19 mouse cellular contexts compared by ENCODE assay signal in the genomic region with DNA sequence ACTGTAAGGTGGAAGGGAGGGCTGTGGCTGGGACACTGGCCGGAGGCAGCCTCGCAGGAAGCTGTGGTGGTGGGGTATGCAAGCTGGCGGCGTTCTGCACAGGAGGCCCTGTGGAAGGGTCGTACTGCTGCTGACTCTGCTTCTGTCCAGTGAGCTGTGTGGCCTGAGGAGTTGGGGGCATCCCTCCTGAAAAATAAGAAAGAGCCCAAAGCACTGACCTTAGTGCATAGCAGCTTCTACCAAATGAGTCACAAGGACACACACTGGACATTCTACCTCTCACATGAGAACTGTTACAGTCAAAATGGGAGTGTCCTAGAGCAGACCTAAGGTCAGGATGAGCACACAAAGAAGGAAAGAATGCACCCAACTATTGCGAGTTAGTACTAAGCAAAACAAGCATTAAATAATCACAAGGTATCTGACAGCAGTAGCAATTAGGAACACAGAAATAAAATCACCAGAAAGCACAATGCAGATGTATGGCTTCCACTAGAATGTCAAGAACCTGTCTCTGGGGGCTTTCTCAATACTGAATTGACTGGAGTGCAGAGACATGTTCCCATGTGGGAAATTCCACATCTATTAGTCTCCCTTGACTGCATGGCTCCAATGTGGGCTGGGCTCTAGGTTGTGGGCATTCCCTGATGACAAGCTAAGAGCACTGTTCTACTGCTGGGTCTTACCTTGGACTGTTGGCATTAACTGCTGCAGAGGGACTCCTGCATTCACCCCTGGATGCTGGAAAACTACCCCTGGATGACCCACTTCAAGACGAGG. TPM values are rescaled to one million over a fixed set of nuclear protein-coding genes. Genes with fewer than 3 reads are reported as not detected.
DNase-seq lines count a peak whose midpoint lies in the region.
"Had no signal": no experiment of that assay in that cellular context is flagged by ENCODE, and none has a peak within 500 bp of the region (broad histone marks: within the 10 kb centered on the region; RNA-seq: fewer than 3 reads in every experiment).

No protein-coding gene starts in this region.

- DNase-seq in adrenal gland, adult 18-20 months (ENCODE audit: low spot score in 2 of 2), result peak; percentile 9 to 21
- no peak for DNase-seq in adrenal gland, postnatal 25 days
- peak; percentile 2 for DNase-seq in Muller cell, postnatal 12 days (ENCODE audit: inconsistent ontology term)
- peak; percentile 16 for DNase-seq in adrenal gland, adult 8-10 months
- no peak for DNase-seq in right cerebral cortex, postnatal 14 days
- DNase-seq in left cerebral cortex, adult 9 months (ENCODE audit: low spot score in 2 of 2), result no peak
- no peak for DNase-seq in cerebellum, postnatal 10 days
- DNase-seq: cerebellum, adult 11 months; cerebellum, adult 2 months; cerebellum, adult 9-11 months; cerebellum, postnatal 36 days; embryo, embryonic 11 days; forebrain, postnatal 0 days; gastrocnemius, adult 2 months; gastrocnemius, postnatal 14 days; heart, adult 11 months; heart, postnatal 4 days; kidney, adult 18-20 months; kidney, adult 9 months had no signal

RNA-seq across cellular contexts. Expression of gene Ep400, which starts 30.8 kb away (rescaled TPM):
- 10 to 100 TPM; 66.1 to 82.2 TPM for total RNA-seq in adrenal gland, adult 18-20 months (2021)
- total RNA-seq in adrenal gland, postnatal 25 days (2021), result 64.8 and 96.4 TPM in 2 replicates
- total RNA-seq in adrenal gland, adult 8-10 months (2022), result 100 to 1,000 TPM in 1 of 4 experiments, 10 to 100 TPM in 3; 82.2 to 134 (median 91.6) TPM

RNA-seq across cellular contexts. Expression of gene Pus1, which starts 40.8 kb away (rescaled TPM):
- total RNA-seq in adrenal gland, adult 18-20 months (2021), result 10 to 100 TPM; 36.4 to 47.3 TPM
- 51.6 and 56.1 TPM in 2 replicates for total RNA-seq in adrenal gland, postnatal 25 days (2021)
- total RNA-seq in adrenal gland, adult 8-10 months (2022), result 10 to 100 TPM; 46.4 to 55.9 (median 51.5) TPM

Comparison
In these comparisons a context has a peak if more than half of its experiments do, and no peak if none do; other contexts are left out.
1. DNase-seq: peak in adrenal gland, adult 18-20 months (2 of 2), Muller cell, postnatal 12 days (single experiment) and adrenal gland, adult 8-10 months (single experiment); none in adrenal gland, postnatal 25 days (single experiment), right cerebral cortex, postnatal 14 days (single experiment), left cerebral cortex, adult 9 months (0 of 2) and cerebellum, postnatal 10 days (0 of 2).